Mouse (Mus musculus) E14TG2a.4 (cell line): ENCODE measurements at regions not wholly inside any gene's neighbourhood (a gene's known extent, or its start where the extent isn't known, plus 50 kb on each side); places are given as distances from the start of the nearest gene placed in this dataset.
A peak's percentile ranks its signal among the peaks of the same experiment; 100 is the strongest.

Source experiments
- H3K27me3 ChIP-seq: 2 replicates; pipeline ENCODE4 v1.6.1; 2014; ENCODE audit warnings: low read length, control low read depth; ENCODE audit not compliant: insufficient read depth
- H3K36me3 ChIP-seq: 2 replicates; pipeline ENCODE4 v1.6.1; 2014; ENCODE audit warnings: low read length, control low read depth; ENCODE audit not compliant: insufficient read depth
- H3K4me1 ChIP-seq: replicated peaks from 2 replicates; pipeline ENCODE4 v1.6.1; 2014; ENCODE audit warnings: low read depth, low read length, control low read depth
- H3K4me3 ChIP-seq: replicated peaks from 2 replicates; pipeline ENCODE4 v1.5.1; 2014; ENCODE audit warnings: mild to moderate bottlenecking, low read length
- H3K9me3 ChIP-seq: 2 replicates; pipeline ENCODE4 v1.6.1; 2014; ENCODE audit warnings: low read length, control low read depth
- CTCF ChIP-seq: conservative IDR thresholded peaks from 2 replicates; pipeline ENCODE4 v1.5.1; 2014; ENCODE audit warnings: low read length
- NANOG ChIP-seq: IDR thresholded peaks from 2 replicates; pipeline ENCODE4 v1.6.1; 2014; ENCODE audit warnings: borderline replicate concordance, low read length, mixed read lengths
- POU5F1 ChIP-seq: IDR thresholded peaks from 2 replicates; pipeline ENCODE4 v1.6.1; 2014; ENCODE audit warnings: low read length, borderline replicate concordance

DNA sequence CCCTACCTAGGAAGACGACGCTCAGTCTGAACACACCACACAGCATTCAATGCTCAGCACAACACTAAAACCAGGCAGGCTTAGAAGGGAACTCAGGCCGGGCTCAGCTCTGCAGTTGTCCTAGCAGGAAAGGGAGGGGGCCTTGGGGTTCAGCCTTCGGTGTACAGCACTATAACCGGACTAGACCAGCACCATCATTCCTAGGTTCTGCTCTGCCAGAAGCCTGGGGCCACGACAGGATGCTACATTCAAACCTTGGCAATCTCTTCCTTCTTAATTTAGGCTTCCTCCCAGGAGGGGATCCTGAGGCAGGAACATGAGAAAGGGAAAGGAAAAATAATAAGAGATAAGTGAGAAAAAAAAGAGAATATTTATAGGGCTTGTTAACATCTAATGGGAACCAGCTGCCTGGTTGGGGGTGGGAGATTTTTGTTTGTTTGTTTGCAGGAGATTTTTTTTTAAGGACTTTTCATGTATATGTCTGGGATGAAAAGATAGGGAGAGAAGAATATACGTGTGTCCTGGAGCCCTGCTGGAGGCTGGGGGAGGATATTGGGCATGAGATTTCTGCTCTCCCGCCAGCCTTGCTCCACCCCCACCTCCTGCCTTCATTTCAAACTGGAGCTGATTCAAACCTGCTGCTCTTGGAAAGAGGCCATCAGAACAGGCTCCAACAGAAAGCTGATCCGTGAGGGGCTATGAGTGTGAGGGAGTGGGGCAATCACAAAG lies 73.8 kb upstream of the Boc start:
- no peak overlapping the region for H3K4me3 ChIP-seq
- H3K27me3 ChIP-seq: no peaks in the 10 kb centered on the region
- no peaks in the 10 kb centered on the region for H3K36me3 ChIP-seq
- TF ChIP-seq POU5F1: no peak
- TF ChIP-seq NANOG: no peak
- TF ChIP-seq CTCF: no peak
- H3K4me1 ChIP-seq: peaks cover 17% of the 10 kb centered on the region
- H3K9me3 ChIP-seq: no peaks in the 10 kb centered on the region; the same call in 1 of the 2 replicates

DNA sequence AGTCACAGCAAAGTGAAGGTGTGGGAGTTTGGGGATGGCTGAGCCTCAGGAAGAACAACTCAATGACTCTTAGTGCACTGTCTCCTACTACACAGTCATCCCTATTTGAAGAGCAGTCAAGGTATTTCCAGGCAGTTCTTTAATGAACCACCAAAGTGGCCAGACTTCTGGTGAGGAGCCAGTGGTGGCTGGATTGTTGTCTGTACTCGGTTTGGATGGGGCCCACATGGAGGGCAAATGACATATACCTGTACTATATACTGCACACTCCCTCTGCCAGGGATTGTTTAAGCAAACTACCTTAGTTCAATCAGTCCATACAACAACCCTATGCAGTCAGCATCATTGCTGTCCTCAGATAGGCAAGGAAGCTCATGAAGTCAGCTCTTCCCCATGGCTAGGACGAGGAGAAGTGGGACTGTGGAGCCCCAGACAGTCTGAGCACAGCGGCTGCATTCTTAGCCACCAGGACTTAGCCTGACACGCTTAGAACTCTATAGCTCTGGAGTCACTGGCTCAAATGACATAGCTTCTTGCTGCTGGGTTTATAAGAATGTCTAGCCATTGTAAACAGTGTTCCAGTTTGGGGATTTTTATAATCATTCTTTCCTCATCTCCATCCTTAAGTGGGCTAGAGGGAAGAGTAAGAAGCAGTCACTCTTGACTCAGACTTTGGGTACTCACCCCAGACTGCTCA lies 72.8 kb upstream of the Boc start:
- no peaks in the 10 kb centered on the region for H3K27me3 ChIP-seq
- H3K9me3 ChIP-seq: no peaks in the 10 kb centered on the region; the same call in 1 of the 2 replicates
- H3K4me1 ChIP-seq: peaks cover 22% of the 10 kb centered on the region
- H3K36me3 ChIP-seq: no peaks in the 10 kb centered on the region
- H3K4me3 ChIP-seq: no peak overlapping the region
- TF ChIP-seq CTCF (no peak), POU5F1 (no peak), NANOG (no peak)

GRCm38 (mm10) chr16:44630861-44631260 lies 72.2 kb upstream of the Boc start:
- Histone ChIP-seq H3K4me3 (no peak overlapping the region), H3K27me3 (no peaks in the 10 kb centered on the region), H3K4me1 (peaks cover 22% of the 10 kb centered on the region), H3K36me3 (no peaks in the 10 kb centered on the region), H3K9me3 (no peaks in the 10 kb centered on the region; the same call in 1 of the 2 replicates)
- TF ChIP-seq POU5F1 (no peak), NANOG (no peak), CTCF (no peak)

DNA sequence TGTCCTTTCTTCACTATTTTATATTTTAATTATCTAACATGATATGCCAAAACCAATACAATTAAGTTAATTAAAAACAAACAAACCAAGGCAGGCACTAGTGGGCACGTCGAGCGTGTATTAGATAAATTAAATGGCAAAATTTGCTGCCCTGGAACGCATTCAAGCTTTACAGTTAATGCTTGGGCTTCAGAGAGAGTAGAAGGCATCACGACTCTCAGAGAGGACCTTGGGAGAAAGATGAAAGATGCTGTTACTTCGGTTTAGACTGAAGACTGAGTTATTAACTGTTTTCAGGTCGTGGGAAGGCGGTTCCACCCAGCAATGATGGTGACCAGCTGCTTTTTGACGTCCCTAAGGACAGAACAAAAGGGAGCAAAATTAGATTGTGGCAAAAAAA lies 71.7 kb upstream of the Boc start:
- Histone ChIP-seq H3K36me3 (no peaks in the 10 kb centered on the region), H3K4me1 (peaks cover 22% of the 10 kb centered on the region), H3K9me3 (no peaks in the 10 kb centered on the region; the same call in 1 of the 2 replicates), H3K4me3 (no peak overlapping the region), H3K27me3 (no peaks in the 10 kb centered on the region)
- TF ChIP-seq CTCF: no peak
- TF ChIP-seq POU5F1: no peak
- TF ChIP-seq NANOG: no peak

DNA sequence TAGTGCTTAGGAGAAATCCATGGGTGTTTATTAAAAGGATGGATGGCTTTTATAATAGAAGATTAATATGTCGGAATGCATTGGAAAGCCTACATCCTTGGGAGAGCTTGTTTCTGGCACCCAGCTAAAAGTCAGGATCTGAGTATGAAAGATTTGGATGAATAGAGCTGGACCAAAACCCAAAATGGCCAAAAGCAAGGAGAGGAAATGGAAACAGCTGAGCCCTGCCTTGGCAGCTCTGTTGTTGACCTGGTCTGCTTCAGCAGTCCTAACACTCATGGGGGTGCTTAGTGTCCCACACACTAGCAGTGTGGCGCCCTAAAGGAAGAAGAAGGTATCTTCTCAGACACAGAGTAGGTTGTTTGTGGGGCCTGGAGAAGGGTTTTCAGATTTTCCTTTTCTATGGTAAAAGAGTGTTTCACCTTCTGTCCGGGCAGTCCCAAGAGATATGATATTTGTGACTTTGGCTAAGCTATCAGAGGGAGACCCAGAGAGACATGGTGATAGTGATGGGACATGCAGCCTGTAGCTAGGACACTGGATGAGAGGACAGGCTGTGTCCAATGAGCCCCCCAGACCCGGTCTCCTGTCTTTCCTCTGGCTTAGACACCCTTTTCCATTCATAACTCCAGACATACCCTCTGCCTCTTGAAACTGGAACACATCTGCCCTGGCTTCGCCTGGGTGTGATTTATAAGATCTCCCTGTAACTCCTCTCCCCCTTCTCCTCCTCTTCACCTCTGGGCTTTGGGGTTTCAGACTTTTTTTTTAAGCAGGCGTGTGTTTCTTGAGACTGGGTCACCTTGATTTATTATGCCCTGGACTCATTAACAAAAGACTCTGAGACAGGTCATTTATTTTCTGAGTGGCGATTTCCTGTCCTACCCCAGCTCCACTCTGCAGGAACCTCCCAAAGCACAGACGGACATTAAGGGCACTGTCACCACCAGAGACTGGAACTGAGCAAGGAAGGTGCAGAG lies 70.9 kb upstream of the Boc start:
- TF ChIP-seq POU5F1 (no peak), NANOG (peak; percentile 94), CTCF (no peak)
- H3K36me3 ChIP-seq: no peaks in the 10 kb centered on the region
- no peaks in the 10 kb centered on the region; the same call in 1 of the 2 replicates for H3K9me3 ChIP-seq
- no peak overlapping the region for H3K4me3 ChIP-seq
- no peaks in the 10 kb centered on the region for H3K27me3 ChIP-seq
- H3K4me1 ChIP-seq: peaks cover 22% of the 10 kb centered on the region

DNA sequence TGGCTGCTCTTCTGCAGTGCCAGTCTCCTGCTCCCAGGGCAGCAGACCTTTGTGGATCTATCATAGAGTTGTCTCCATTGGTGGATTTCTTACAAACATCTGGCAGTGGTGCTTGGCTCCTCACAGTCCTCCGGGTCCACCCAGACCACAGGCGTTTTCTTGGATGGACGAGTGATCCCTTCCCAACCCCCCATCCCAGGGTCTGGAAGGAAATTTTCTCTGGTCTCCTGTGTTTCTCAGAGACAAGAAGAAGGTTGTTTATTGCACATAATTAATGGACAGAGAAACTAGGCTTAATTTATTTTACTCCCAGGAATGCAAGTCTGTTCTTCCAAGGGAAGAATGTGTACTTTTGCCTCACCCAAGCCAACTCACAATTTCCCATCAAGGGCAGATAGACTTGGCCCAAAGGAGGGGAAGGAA lies 67.2 kb upstream of the Boc start:
- no peak for TF ChIP-seq NANOG
- no peak for TF ChIP-seq POU5F1
- TF ChIP-seq CTCF: no peak

GRCm38 (mm10) chr16:44625108-44625616 lies 66.5 kb upstream of the Boc start:
- peaks cover 13% of the 10 kb centered on the region; the same call in 1 of the 2 replicates for H3K4me1 ChIP-seq
- H3K36me3 ChIP-seq: no peaks in the 10 kb centered on the region
- no peak for TF ChIP-seq POU5F1
- TF ChIP-seq CTCF: no peak
- TF ChIP-seq NANOG: no peak
- peaks cover 5% of the 10 kb centered on the region for H3K27me3 ChIP-seq
- H3K9me3 ChIP-seq: no peaks in the 10 kb centered on the region; the same call in 1 of the 2 replicates
- H3K4me3 ChIP-seq: no peak overlapping the region

More for the DNA sequence above, 67.2 kb upstream of the Boc start:
- Histone ChIP-seq H3K4me3 (no peak overlapping the region), H3K27me3 (peaks cover 4% of the 10 kb centered on the region; the same call in 1 of the 2 replicates), H3K36me3 (no peaks in the 10 kb centered on the region), H3K9me3 (no peaks in the 10 kb centered on the region; the same call in 1 of the 2 replicates), H3K4me1 (peaks cover 13% of the 10 kb centered on the region; the same call in 1 of the 2 replicates)
